Mouse (Mus musculus) gastrocnemius, postnatal 25 days (tissue): ENCODE data around the gene Asns. TPM values are rescaled to one million over a fixed set of nuclear protein-coding genes. Genes with fewer than 3 reads are reported as not detected.
"Not testable (repeated sequence)": the region's sequence is repeated elsewhere in the genome, so short reads cannot be mapped to it uniquely, and the experiment has no call there.

Source experiments
- DNase-seq: peaks from one replicate; pipeline ENCODE4 v3.0.0; 2022
- total RNA-seq, 2 experiments: library from RNA; stranded (reverse); gene quantifications; 1 replicate in 1 of 2; 2 replicates in 1 of 2; pipeline ENCODE4 v1.2.3; 2021

The Asns gene
- total RNA-seq, 2 experiments from 2014 or later = 1.8 to 4.3 TPM

GRCm38 (mm10) chr6:7676194-7676901 lies 16.7 kb downstream of the Asns start:
- no peak for DNase-seq

GRCm38 (mm10) chr6:7672438-7673253 lies 20.4 kb downstream of the Asns start:
- DNase-seq = no peak

- no peak for DNase-seq
Observed at GRCm38 (mm10) chr6:7671429-7671828, 21.6 kb downstream of the Asns start.

- DNase-seq = no peak
Observed at GRCm38 (mm10) chr6:7670588-7670987, 22.5 kb downstream of the Asns start.

GRCm38 (mm10) chr6:7669721-7670120 lies 23.3 kb downstream of the Asns start:
- no peak for DNase-seq

GRCm38 (mm10) chr6:7668332-7668731 lies 24.7 kb downstream of the Asns start:
- no peak for DNase-seq

- DNase-seq = not testable (repeated sequence)
Observed at GRCm38 (mm10) chr6:7665902-7666301, 27.2 kb downstream of the Asns start.

GRCm38 (mm10) chr6:7661455-7661854 lies 31.6 kb downstream of the Asns start:
- DNase-seq = no peak

GRCm38 (mm10) chr6:7660377-7661080 lies 32.5 kb downstream of the Asns start:
- no peak for DNase-seq

GRCm38 (mm10) chr6:7656601-7657000 lies 36.5 kb downstream of the Asns start:
- no peak for DNase-seq

GRCm38 (mm10) chr6:7648458-7648857 lies 44.6 kb downstream of the Asns start:
- DNase-seq = no peak

Other genes with a start within 250 kb of the Asns start
- gene Tac1, start 138.4 kb downstream of the Asns start, total RNA-seq = not detected
- 10 to 100 TPM; 13.4 to 14.0 TPM for gene C1galt1, start 151.6 kb upstream of the Asns start, total RNA-seq